Mouse (Mus musculus) spleen, adult 18-20 months (tissue): ENCODE measurements around the gene Gcgr.

ENCODE experiments used
- DNase-seq, 2 experiments: peaks; one replicate each; pipeline ENCODE4 v3.0.0; 2022; ENCODE audit warnings: mixed read lengths in 2 of 2

The Gcgr gene

DNA sequence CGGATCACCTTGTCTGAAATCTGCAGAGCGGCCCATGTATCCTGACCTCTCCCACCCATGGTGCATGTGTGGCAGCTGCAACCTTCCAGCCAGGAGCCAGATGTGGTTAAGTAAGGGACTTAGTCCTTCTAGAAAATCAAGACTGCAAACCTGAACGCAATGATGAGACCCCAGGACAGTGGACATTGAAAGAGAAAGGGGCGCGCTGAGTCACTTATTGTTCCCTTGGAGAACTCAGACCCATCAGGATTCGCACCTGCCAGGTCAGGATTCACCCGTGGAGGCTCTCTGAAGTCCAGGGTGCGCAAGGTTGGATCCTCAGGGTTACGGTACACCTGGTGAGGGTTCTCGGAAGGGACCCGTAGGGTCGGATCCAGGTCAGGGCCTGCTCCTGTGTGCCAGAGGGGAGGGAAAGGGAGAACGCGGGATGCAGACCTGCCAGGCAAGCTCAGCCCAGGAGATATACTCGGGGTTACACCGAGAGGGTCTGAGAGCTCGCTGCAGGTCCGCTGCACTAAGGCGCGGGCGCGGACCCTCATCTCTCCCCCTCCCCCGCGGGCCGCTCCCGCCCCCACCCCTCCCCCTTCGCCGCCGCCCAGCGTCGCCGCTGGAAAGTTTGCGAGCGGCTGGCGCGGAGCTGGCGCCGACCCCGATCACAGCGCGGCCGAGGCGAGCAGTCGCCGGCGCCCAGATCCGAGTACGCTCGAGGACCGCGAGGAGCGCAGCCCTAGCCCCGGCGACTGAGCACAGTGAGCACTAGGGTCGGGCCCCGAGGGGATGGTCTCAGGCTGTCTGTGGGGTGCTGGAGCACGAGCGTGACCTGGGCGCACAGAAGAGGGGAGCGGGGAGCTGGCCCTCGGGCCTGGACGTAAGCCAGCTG lies at the start of gene Gcgr:
TSS of gene Gcgr (plus strand) at position 615 of the 880 bp plus-strand sequence.
- DNase-seq: no peak

DNA sequence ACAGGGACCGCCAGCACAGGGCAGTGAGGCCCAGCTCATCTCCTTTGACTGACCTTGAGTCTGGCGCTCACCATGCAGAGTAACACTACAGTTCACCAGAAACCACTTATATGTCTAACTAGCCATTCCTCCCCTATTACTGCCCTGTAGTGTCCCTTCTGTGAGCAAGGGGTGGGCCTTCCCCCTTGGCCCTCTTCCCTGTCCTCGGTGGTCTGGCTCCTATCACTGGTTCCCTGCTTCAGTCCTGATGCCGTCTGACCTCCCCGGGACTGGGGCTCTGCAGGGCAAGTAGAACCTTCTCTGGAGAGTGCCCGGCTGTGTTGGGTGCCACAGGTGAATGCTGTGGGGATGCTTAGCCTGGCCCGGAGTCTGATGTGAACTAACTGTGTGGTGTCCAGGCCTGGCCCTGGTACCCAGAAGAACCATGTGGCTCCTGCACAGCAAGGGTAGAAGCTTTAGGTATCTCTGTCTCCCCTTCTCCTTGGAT lies 47.0 kb upstream of the Gcgr start:
- no peak for DNase-seq

DNA sequence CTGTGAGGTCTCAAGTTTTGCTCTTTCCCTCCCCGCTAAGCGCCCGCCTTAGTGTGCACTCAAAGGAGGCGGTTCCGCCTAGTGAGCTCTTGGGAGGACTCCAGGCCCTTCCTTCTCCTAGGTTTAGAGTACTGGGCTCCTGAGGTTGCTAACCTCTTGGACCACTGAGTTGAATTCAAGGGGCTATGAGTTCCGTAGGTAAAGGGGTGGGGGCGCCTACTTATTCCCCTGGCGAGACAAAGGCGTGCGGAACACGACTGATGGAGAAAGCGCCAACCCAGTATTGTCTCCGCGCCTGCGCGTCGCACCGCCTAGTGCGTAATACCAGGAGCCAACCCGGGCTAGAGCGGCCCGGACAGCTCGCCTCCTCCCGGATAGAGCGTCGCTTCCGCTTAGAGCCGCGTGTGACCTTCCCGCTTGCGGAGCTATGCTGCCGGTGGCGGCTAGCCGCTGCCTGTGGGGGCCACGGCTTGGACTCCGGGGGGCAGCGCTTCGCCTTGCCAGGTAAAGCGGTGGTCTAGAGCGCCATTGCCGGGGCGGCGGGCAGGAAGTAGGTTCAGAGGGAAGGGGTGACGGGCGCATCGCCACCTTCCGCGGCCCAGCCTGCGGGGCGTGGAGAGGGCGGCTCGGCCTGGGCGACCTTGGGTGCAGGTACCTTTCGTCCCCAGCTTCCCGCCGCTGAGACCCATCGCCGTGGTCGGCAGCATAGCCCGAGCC lies 46.1 kb upstream of the Gcgr start, which contains the start of gene Mrpl12:
TSS of gene Mrpl12 (plus strand) at position 349 of the 717 bp plus-strand sequence.
- peak; percentile 76 to 82 for DNase-seq

DNA sequence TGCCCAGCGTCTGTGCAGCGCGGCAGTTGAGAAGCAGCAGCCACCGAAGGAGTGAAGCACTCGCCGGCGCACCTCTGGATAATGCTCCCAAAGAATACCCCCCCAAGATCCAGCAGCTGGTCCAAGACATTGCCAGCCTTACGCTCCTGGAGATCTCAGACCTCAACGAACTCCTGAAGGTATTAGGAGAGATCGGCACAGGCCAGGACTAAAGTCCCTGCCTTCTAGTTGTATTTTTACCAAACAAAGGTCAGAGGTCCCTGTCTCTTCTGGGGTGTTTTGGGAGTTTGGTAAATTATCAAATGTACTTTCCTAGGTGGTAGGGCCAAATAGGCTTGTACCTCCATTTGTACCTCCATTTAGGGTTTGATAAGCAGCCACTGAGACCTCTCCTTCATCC lies 45.2 kb upstream of the Gcgr start:
- no peak for DNase-seq

DNA sequence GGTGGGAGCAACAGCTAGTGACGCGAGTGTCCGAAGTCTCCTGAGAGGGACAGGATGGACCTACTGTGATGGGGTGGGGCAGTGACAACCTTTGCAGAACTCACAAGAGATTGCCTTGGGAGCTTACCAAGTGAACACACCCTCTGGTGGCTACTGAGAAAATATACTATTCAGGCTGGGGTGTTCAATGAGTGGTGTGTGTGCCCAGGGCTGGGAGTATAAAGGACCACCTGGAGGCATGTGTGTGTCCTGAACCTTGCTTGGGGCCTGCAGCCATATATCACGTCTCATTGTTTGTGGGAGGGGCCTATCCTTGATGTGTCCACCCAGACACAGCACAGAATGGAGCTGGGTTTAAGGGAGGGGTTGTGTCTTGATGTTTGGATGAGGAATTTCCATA lies 42.0 kb upstream of the Gcgr start:
- no peak for DNase-seq

DNA sequence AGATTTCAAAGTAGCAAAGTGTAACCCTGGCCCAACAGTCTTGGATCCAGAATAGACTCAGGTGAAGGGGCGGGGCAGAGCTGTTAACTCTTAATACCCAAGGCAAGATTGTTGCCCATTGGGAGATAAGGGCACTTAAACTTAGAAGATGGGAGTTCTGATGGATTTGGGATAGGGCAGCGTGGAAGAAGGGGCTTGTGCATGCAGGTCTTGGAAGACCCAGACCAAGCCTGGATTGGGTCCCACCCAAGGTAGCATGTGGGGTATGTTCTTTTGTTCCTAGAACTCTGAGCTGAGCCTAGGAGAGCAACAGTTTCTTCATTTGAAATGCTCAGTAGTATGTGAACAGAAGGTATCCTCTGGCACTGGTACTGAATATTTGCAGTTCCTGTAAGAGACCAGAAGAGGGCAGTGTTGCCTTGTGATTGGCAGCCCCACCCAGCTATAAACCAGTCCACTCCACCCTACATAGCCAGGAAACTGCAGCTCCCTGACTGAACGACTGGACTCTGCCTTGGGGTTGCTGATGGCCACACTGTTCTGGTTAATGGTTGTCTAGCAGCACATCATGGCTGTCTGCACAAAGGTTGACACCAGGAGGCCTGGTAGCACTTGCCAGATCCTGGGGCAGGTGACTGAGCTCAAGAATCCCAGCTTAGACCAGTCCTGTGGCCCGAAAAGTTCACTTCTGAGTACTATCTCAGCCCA lies 41.3 kb upstream of the Gcgr start:
- DNase-seq: peak in 1 of 2 experiments; percentile 45

DNA sequence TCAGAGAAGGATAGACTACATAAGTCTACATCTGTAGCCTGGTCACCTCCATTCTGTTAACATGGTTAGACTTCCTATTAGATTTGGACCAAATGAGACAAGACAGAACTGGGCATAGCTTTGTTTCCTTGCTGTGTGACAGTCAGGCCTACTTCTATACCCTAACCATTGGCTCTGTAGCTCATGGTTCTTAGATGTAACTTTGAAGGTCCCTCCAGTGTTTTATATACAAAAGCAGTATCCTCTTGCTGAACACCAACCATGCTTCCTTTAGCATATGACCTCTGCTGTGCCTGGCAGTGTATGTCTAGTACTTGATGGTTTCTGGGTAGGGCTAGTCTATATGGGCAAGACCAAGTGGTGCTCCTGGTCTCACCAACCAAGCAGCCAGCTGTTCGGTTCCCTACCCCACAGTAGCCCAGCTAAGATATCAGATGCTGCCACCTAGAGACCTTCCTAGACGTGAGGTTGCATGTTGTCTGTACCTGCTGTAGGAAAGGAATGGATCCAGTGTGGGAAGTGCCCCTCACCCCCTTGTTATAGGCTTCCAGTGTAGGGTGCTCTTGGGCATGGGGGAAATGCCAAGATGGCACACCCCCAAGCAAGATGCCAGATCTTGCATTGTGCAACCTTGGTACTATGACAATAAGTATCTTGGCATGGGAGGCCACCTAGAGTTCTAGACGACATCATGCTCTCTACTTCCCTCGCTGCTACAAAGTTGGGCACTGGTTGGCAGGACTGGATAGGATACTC lies 40.0 kb upstream of the Gcgr start:
- no peak for DNase-seq

DNA sequence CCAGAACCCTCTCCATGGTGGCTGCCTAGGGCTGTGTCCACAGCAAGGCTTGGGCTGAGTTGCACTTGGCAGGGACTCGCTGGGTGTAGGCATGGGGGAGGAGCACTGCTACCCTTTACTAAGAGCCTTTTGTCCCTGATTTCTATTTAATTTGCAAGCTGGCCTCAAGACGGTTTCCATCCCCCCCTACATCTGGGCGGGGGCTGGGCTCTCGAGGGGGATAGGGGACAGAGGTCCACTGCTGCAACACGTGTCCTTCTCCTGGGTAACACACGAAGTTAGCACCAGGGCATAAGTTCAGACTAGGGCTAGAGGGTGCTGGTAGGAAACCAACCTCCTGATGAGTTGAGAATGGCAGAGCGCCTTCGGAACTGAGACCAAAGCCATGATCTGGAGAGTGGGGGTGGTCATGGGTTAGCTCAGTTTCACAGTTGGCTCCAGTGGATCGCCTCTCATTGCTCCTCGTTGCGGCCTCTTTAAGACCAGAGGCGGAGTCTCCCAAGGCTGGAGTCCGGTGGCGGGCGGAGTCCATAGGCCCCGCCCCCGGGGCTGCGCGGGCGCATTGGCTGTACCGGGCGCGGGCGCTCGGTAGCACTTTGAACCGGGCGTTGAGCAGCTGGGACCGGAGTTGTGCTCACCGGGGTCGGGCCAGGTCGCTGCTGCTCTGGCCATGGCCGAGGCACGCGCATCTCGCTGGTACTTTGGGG lies 39.0 kb upstream of the Gcgr start, which contains the start of gene Slc25a10:
TSS of gene Slc25a10 (plus strand) at position 524 of the 707 bp plus-strand sequence.
- DNase-seq: peak; percentile 74 to 87

DNA sequence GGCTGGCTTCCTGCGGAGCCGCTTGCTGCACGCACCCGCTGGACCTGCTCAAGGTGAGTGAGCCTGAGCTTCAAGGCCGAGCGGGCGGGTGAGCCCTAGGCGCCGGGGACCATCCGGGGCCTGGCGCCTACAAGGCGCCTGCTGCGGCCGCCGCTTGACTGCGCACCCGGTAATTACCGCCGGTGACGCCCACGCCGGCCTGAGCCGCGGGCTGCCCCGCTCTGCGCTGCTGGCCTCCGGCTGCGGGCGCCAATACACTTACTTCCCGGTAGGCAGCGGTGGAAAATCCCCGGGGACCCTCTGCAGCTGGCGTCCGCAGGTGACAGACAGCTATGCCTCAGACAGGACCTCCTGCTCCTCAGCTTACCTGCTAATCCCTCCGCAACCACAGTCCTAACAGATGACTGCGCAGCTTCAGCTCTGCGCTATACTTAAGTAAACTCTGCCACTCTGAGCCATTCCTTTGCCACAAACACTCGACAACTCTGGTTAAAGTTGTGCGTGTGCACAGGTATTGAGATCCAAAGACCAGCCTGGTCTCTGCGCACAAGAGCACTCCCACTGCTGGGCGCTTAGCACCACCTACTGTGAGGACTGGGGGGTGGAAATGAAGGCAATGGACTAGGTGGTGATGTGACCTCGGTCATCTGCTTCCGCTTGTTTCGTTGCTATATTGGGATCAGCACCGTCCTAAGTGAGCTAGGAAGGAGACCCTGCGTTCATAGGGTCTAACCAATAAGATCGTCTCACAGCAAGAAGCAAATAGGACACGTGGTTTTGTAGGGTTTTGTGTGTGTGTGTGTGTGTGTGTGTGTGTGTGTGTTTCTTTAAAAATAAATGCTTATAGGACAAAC lies 38.2 kb upstream of the Gcgr start:
- peak; percentile 20 to 37 for DNase-seq

DNA sequence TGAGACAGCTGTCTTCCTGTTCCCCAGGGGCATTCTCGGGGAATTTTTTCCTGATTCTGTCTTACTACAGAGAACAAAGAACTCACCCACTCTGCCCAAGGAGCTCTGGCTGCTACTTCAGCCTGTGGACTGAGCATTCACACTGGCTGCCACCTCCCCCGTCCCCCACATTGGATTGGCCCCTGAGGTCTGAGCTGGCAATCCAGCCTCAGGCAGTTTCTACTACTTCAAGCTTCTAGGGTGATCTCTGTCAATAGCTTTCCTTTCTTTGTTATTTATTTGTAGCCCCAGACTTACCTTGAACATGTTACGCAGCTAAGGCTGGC lies 37.7 kb upstream of the Gcgr start:
- no peak for DNase-seq

DNA sequence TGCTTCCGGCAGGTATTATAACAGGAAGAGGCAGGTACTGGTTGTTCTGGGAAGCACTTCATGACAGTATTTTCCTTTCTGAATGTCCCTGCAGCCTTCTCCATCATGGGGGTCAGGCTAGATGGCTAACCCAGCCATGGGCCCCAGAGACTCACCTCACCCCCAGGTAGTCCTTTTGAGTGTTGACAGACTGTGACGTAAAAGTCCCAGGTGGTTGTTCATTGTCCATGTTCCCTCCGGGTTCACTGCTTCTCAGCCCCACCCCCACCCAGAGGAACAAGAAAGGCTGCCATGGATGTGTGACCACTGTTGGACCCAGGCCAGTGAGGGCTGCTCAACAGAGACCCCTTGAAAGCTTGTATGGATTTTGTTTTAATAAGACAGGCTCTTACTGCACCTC lies 37.1 kb upstream of the Gcgr start:
- no peak for DNase-seq

DNA sequence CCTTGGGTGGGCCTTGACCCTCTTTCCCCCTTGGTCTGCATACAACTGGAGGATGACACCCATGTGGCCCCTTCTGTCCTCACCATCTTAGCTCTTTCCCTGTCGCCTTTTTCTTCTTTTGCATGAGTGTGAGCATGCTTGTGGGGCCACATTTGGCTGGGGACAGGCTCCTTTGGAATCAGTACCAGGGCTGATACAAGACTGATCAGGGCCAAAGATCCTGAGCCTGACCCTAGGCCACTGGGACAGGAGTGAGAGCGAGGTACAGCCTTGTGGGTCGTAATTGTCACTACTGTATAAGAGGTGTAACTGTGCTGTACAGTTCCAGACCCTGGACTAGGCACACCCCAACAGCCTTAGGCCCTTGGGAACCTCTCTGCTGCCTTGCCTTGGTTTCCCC lies 36.6 kb upstream of the Gcgr start:
- no peak for DNase-seq

DNA sequence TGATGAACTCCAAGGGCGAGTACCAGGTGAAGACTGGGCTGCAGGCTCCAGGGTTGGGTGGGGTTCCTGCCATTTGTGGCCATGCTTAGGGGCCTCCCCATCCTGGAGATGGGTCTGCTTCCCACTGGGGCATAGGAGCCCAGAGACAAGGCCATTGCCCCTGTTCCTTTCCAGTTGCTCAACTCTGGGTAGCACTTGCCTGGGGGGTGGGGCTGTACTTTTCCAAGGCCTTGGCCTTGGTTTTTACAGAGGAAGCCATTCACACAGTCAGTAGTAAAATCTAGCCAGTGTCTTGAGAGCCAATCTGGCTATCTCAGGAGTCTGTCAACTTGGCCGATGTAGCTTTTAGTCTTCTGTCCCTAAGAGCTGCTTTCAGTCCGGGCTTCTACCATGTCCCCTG lies 33.1 kb upstream of the Gcgr start:
- no peak for DNase-seq

DNA sequence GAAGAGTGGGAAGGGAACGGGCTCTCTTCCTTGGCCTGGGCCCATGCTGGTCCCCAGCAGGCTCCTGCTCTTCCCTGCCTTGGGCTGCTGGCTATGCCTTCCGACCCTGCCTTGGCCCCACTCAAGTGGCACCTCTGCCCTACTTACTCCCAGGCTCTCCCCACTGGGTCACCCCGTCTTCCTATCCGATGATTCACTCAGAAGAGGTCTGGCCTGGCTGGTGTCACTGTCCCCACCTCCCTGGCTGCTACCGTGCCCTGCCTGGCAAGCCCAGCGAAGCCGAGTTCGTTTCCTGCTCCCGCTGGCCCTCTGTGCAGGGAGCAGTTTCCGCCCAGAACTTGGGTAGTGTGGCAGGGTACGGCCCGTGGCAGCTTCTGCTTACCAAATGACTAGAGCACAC lies 32.3 kb upstream of the Gcgr start:
- no peak for DNase-seq

DNA sequence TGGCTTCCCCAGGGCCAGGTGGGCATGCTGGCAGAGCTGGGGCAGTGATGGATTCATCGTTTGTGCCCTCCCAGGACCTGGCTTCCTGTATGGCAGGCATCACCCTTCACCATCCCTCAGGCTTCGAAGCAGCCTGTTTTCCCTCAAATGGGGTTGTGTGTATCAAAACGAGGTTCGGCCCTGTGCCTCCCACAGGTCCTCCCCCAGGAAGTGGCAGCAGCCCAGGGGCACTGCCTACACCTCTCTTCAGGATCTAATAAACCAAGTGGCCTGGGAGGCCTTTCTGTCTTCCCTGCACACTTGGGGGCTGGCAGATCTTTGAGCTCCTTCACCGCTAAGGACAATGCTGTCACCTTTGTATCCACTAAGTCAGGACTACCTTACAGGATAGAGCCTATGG lies 31.6 kb upstream of the Gcgr start:
- no peak for DNase-seq

DNA sequence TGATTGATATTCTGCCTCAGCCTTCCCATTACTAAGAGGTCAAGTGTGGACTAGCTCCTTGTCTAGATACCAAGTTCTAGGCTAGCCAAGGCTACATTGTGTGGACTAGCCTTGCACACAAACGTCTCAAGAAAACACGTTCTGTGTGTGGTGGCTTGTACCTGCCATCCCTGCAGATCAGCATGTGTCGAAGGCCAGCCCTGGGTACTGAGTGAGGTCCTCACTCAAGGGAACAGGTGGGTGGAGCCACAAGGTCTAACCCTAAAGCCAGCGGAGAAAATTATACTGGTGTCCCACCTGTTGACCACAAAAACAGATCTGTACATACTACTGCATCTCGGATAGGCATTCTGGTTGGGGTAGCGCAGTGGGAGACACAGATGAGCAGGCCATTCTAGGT lies 30.6 kb upstream of the Gcgr start:
- no peak for DNase-seq

DNA sequence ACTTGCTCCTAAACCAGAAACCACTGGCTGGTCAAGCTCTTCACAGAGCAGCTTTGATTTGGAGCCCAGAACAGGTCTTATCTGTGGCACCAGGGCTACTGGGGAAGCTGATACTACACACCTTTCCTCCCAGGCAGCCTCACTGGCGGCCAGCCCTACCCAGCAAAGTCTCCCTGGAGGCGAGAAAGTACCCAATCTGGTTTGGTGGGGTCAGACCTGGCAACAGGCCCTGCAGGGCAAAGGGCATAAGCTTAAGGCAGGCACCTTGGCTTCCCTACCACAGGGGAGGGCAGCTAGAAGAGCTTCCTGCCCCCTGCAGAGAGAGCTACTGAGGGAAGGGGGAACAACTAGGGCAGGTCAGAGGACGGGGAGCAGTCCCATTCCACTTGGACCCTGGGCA lies 30.1 kb upstream of the Gcgr start:
- no peak for DNase-seq

DNA sequence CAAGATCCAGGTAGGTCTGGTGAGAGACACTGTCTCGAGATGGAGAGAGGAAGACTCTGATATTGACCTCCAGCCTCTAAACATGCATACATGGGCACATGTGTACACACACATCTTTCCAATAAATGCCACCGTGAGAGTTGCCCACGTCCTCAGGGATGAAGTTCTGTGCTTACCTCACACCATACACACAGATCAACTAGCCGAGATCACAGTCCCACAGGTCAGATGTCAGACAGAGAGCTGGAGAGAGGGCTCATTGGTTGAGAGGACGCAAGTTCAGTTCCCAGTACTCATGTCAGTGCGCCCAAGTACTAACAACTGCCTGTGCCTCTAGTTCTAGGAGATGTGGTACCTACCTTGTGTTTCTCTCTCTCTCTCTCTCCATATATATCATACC lies 29.5 kb upstream of the Gcgr start:
- DNase-seq: no peak

DNA sequence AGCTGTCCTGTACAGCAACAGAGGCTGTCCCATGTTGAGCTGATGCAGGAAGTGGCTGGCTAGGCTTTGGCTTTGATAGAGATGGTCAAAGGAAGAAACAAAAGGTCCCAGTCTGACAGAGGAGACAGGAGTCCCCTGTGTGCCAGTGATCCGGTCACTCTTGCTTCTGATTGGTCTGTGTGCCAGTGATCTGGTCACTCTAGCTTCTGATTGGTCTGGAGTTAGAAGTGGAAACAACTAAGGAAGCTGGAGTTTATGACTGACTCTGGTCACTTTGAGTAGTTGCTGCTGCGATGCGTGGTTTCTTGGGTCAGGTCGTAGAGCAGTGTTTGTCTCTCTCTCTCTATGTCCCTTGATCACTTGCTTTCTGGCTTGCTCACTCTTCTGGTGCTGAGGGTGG lies 28.8 kb upstream of the Gcgr start:
- DNase-seq: no peak

DNA sequence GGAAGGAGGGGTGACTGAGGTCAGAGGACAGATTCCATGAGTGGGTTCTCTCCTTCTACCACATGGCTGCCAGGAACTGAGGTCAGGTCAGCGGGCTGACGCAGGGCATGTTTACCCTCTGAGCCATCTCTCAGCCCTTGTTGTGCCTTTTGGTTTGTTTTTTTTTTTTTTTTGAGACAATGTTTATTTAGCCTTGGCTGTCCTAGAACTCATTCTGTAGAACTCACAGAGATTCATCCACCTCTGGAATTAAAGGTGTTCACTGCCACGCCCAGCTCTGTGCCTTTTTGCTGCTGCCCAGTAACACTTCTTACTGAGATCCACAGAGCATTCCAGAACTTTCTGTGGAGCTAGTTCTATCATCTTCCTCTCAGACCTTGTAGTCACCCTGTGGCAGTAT lies 24.8 kb upstream of the Gcgr start:
- no peak for DNase-seq

DNA sequence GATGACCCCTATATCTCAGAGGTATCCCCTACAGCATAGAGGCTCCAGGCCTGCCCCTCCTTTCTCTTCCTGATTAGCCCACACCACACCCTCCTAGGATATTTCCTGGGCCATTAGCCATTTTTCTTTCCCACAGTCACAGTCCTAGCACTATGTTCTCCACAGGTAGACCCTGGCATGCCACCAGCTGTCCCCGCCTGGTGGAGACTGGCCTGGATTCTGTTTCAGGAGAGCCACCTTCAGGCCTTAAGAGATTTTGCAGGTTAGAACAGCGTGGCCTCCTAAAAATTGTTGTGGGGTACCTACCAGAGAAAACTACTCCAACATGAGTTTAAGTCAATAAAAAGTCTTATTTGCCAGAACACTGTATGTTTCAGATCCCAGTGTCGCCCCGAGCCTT lies 23.6 kb upstream of the Gcgr start:
- no peak for DNase-seq
